Mouse (Mus musculus): ENCODE measurements around the gene Sipa1l1.

GRCm38 (mm10) chr12:82387042-82387441, 217.9 kb downstream of the Sipa1l1 start:
- TF ChIP-seq ZC3H11A (IDR thresholded peaks at IDR 0.05; ENCODE audit: borderline replicate concordance, low read depth, low read length) (no peak), CHD2 (IDR thresholded peaks at IDR 0.05; ENCODE audit: low read depth, low read length) (no peak), ZNF384 (IDR thresholded peaks at IDR 0.05; ENCODE audit: low read depth, low read length) (no peak)

All from ES-E14 (cell line).